Mouse (Mus musculus) CH12.LX (cell line): Measurements from ENCODE around the gene Atrnl1. TPM values are rescaled to one million over a fixed set of nuclear protein-coding genes. Genes with fewer than 3 reads are reported as not detected.

Experiments
- DNase-seq: peaks from one replicate; pipeline ENCODE4 v3.0.0-alpha.2; 2013; ENCODE audit errors: extremely low read depth
- H3K27ac ChIP-seq: 2 replicates; pipeline ENCODE4 v1.5.1; 2012; ENCODE audit warnings: low read depth, mild to moderate bottlenecking, control low read depth, moderate library complexity; ENCODE audit not compliant: insufficient read depth
- H3K27me3 ChIP-seq: replicated peaks from 2 replicates; pipeline ENCODE3; 2012; ENCODE audit warnings: inconsistent platforms
- H3K36me3 ChIP-seq, 2 experiments: replicated peaks in 1 of 2; 2 replicates each; pipeline versions ENCODE3 to v1.6.1; 2012; ENCODE audit warnings: inconsistent platforms in 1 of 2, low read length in 1 of 2, mild to moderate bottlenecking in 1 of 2, mixed read lengths in 1 of 2, moderate library complexity in 1 of 2; ENCODE audit not compliant: control insufficient read depth in 1 of 2, insufficient read depth in 1 of 2
- H3K4me1 ChIP-seq, 2 experiments: 2 replicates each; pipeline ENCODE4 v1.6.1; 2012; ENCODE audit warnings: inconsistent platforms in 1 of 2, moderate library complexity in 1 of 2; ENCODE audit not compliant: insufficient read depth in 2 of 2, control insufficient read depth in 1 of 2
- H3K4me2 ChIP-seq: 2 replicates; pipeline ENCODE4 v1.6.1; 2012; ENCODE audit warnings: low read depth, mild to moderate bottlenecking, control low read depth; ENCODE audit not compliant: poor library complexity, insufficient read depth, severe bottlenecking
- H3K4me3 ChIP-seq, 3 experiments: fragments of 150-350 bp in 1 of 3; sonication (generic) in 1 of 3; replicated peaks in 1 of 3; 2 replicates each; pipeline versions ENCODE3 to v1.5.1; 2011 to 2012; ENCODE audit warnings: low read depth in 2 of 3, low read length in 2 of 3, mild to moderate bottlenecking in 2 of 3, moderate library complexity in 2 of 3, control low read depth in 1 of 3, improper control_type of control experiment in 1 of 3, inconsistent platforms in 1 of 3, mixed read lengths in 1 of 3; ENCODE audit not compliant: poor library complexity in 1 of 3
- H3K79me2 ChIP-seq: replicated peaks from 2 replicates; pipeline ENCODE4 v1.6.1; 2012; ENCODE audit warnings: mild to moderate bottlenecking, moderate library complexity; ENCODE audit not compliant: control insufficient read depth, poor library complexity, insufficient read depth, severe bottlenecking; ENCODE audit errors: extremely low read depth
- H3K9ac ChIP-seq: 2 replicates; pipeline ENCODE4 v1.6.1; 2012; ENCODE audit warnings: low read depth, mild to moderate bottlenecking, control low read depth, moderate library complexity; ENCODE audit not compliant: insufficient read depth
- H3K9me3 ChIP-seq: replicated peaks from 2 replicates; pipeline ENCODE3; 2012; ENCODE audit warnings: low read length, inconsistent platforms, mixed read lengths
- CHD1 ChIP-seq: IDR thresholded peaks from 2 replicates; pipeline ENCODE4 v1.6.1; 2012; ENCODE audit warnings: low read depth, low read length, improper control_type of control experiment, inconsistent platforms
- CTCF ChIP-seq, 2 experiments: IDR thresholded peaks in 1 of 2; conservative IDR thresholded peaks in 1 of 2; 2 replicates each; pipeline ENCODE4 v1.5.1; 2011 to 2012; ENCODE audit warnings: low read depth in 2 of 2, low read length in 2 of 2, improper control_type of control experiment in 1 of 2, inconsistent platforms in 1 of 2, mild to moderate bottlenecking in 1 of 2, moderate library complexity in 1 of 2
- E2F4 ChIP-seq: IDR thresholded peaks from 2 replicates; pipeline ENCODE4 v1.6.1; 2011; ENCODE audit warnings: low read depth, low read length, improper control_type of control experiment; ENCODE audit not compliant: insufficient replicate concordance
- ETS1 ChIP-seq: conservative IDR thresholded peaks from 2 replicates; pipeline ENCODE4 v1.6.1; 2012; ENCODE audit warnings: low read depth, mild to moderate bottlenecking, inconsistent platforms, low read length, improper control_type of control experiment, moderate library complexity
- GABPA ChIP-seq: IDR thresholded peaks from 2 replicates; pipeline ENCODE4 v1.6.1; 2012; ENCODE audit warnings: low read depth, low read length, improper control_type of control experiment, inconsistent platforms; ENCODE audit not compliant: insufficient replicate concordance
- HCFC1 ChIP-seq: IDR thresholded peaks from 2 replicates; pipeline ENCODE4 v1.6.1; 2012; ENCODE audit warnings: low read depth, mild to moderate bottlenecking, inconsistent platforms, low read length, improper control_type of control experiment
- JUND ChIP-seq: conservative IDR thresholded peaks from 2 replicates; pipeline ENCODE4 v1.6.1; 2011; ENCODE audit warnings: low read depth, low read length, improper control_type of control experiment
- MAZ ChIP-seq: IDR thresholded peaks from 2 replicates; pipeline ENCODE4 v1.6.1; 2012; ENCODE audit warnings: low read depth, mild to moderate bottlenecking, inconsistent platforms, low read length, improper control_type of control experiment, moderate library complexity
- MXI1 ChIP-seq: IDR thresholded peaks from 2 replicates; pipeline ENCODE4 v1.6.1; 2011; ENCODE audit warnings: mild to moderate bottlenecking, low read depth, low read length, improper control_type of control experiment
- MYC ChIP-seq: IDR thresholded peaks from 2 replicates; pipeline ENCODE4 v1.6.1; 2011; ENCODE audit warnings: low read depth, mild to moderate bottlenecking, improper control_type of control experiment, low read length
- NELFE ChIP-seq: IDR thresholded peaks from 2 replicates; pipeline ENCODE4 v1.6.1; 2011; ENCODE audit warnings: low read depth, low read length, improper control_type of control experiment
- NRF1 ChIP-seq: IDR thresholded peaks from 2 replicates; pipeline ENCODE4 v1.6.1; 2014; ENCODE audit warnings: low read depth, mild to moderate bottlenecking, inconsistent platforms, low read length, improper control_type of control experiment, moderate library complexity
- PAX5 ChIP-seq: IDR thresholded peaks from 2 replicates; pipeline ENCODE4 v1.6.1; 2012; ENCODE audit warnings: low read length, inconsistent platforms, mixed read lengths
- POLR2A ChIP-seq: IDR thresholded peaks from 2 replicates; pipeline ENCODE4 v1.6.1; 2011; ENCODE audit warnings: low read depth, mild to moderate bottlenecking, improper control_type of control experiment, low read length
- RAD21 ChIP-seq: IDR thresholded peaks from 2 replicates; pipeline ENCODE4 v1.6.1; 2011; ENCODE audit warnings: low read depth, mild to moderate bottlenecking, low read length, improper control_type of control experiment, moderate library complexity
- RCOR1 ChIP-seq: conservative IDR thresholded peaks from 2 replicates; pipeline ENCODE4 v1.6.1; 2012; ENCODE audit warnings: low read depth, mild to moderate bottlenecking, inconsistent platforms, low read length, improper control_type of control experiment
- SMC3 ChIP-seq: IDR thresholded peaks from 2 replicates; pipeline ENCODE4 v1.6.1; 2011; ENCODE audit warnings: low read depth, low read length, improper control_type of control experiment
- TBP ChIP-seq: conservative IDR thresholded peaks from 2 replicates; pipeline ENCODE4 v1.6.1; 2011; ENCODE audit warnings: low read depth, low read length, improper control_type of control experiment
- TCF12 ChIP-seq: IDR thresholded peaks from 2 replicates; pipeline ENCODE4 v1.6.1; 2014; ENCODE audit warnings: low read depth, mild to moderate bottlenecking, inconsistent platforms, low read length, improper control_type of control experiment
- USF2 ChIP-seq: conservative IDR thresholded peaks from 2 replicates; pipeline ENCODE4 v1.6.1; 2011; ENCODE audit warnings: low read depth, low read length, improper control_type of control experiment
- ZKSCAN1 ChIP-seq: IDR thresholded peaks from 2 replicates; pipeline ENCODE4 v1.6.1; 2012; ENCODE audit warnings: low read depth, inconsistent platforms, low read length, improper control_type of control experiment, borderline replicate concordance
- dilution Hi-C: fragments of 300-500 bp; cut with MboI; formaldehyde crosslinking; loops from 2 replicates; pipeline ENCODE4 v1.14.3; 2020; ENCODE audit warnings: low sequenced_read_pairs; ENCODE audit not compliant: extremely low pct_unique_long_range_greater_than_20kb, extremely low pct_ligation_motif_present
- in situ Hi-C: fragments of 300-500 bp; cut with MboI; formaldehyde crosslinking; loops from 3 replicates; pipeline ENCODE4 v1.14.3; 2019; ENCODE audit warnings: low sequenced_read_pairs, low pct_ligation_motif_present, low pct_unique_long_range_greater_than_20kb, mixed read lengths
- polyA plus RNA-seq: library from polyadenylated mRNA; unstranded; fragments of >175 nt; gene quantifications from 2 replicates; pipeline ENCODE4 v1.2.1, GENCODE M21; 2012; ENCODE audit warnings: low read depth; ENCODE audit not compliant: insufficient read length
- total RNA-seq, 2 experiments: library from RNA; depleted of rRNA; stranded (reverse); fragments of 300-350 nt in 1 of 2; fragments of >200 nt in 1 of 2; gene quantifications; 2 replicates each; pipeline ENCODE4 v1.2.3; 2012 to 2014

The Atrnl1 gene
- total and polyA plus RNA-seq, 3 experiments = 1.9 TPM

DNA sequence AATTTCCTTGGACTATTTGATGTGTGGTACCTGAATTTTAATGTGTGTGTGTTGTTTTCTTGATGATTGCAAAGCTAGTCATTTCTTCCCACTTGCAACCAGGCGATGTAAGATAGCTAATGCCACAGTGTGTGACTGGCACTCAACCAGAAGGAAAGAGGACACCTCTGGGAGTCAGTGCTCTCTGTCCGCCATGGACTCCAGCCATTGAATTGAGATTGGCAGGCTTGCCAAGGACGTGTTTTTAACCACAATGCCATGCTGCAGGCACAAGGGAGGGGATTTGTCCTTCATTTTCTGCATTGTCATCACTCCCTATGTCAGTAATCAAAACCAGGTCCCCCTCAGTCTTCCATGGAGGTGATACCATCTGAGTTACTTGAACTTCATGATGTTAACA lies 126.6 kb downstream of the Atrnl1 start:
- dilution Hi-C loops (no loop called here), in situ Hi-C loops (no loop called here)
- H3K4me1 ChIP-seq = no peaks in the 10 kb centered on the region
- H3K9me3 ChIP-seq = no peaks in the 10 kb centered on the region
- H3K4me2 ChIP-seq = no peak overlapping the region
- no peak overlapping the region for H3K27ac ChIP-seq
- no peak overlapping the region for H3K4me3 ChIP-seq
- TF ChIP-seq TCF12 (no peak), PAX5 (no peak), ETS1 (no peak)
- H3K9ac ChIP-seq = no peak overlapping the region
- DNase-seq = no peak
- H3K79me2 ChIP-seq = no peaks in the 10 kb centered on the region
- H3K36me3 ChIP-seq = peaks cover 0 to 2% of the 10 kb centered on the region in 2 experiments
- no peaks in the 10 kb centered on the region for H3K27me3 ChIP-seq

DNA sequence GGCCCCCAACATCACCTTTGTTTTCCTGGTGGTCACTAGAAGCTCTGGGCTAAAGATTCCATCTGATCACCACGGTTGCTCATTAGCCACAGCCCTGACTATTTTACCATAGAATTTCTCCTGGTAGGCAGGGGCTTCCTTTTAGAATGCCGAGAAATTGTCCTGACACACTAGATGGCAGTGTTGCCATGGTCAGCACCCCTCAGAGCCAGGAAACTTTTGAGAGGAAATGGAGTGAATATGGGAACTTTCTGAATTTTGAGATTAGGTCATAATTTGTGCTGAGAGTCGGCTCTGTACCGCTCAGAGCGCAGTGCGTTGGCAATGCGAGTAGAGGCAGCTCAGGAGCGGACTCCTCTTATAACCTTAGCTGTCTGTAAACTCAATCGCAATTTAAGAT lies 134.7 kb downstream of the Atrnl1 start:
- H3K27me3 ChIP-seq = no peaks in the 10 kb centered on the region
- peak overlapping the region; percentile 67 for H3K4me2 ChIP-seq
- H3K4me1 ChIP-seq = no peaks in the 10 kb centered on the region
- dilution Hi-C loops (no loop called here), in situ Hi-C loops (no loop called here)
- peaks cover 0 to 3% of the 10 kb centered on the region in 2 experiments for H3K36me3 ChIP-seq
- no peak overlapping the region for H3K27ac ChIP-seq
- TF ChIP-seq USF2 (no peak), CTCF (conservative IDR thresholded peaks at IDR 0.05 in 1 of 2, IDR thresholded peaks at IDR 0.05 in 1 of 2; ENCODE audit: low read depth in 2 of 2, low read length in 2 of 2) (peak in 1 of 2 experiments; percentile 74; a peak in 2 of 4 replicates), SMC3 (peak; percentile 60), RAD21 (peak; percentile 81)
- peak; percentile 37 for DNase-seq
- H3K9ac ChIP-seq = no peak overlapping the region
- H3K79me2 ChIP-seq = no peaks in the 10 kb centered on the region
- no peak overlapping the region for H3K4me3 ChIP-seq
- no peaks in the 10 kb centered on the region for H3K9me3 ChIP-seq

DNA sequence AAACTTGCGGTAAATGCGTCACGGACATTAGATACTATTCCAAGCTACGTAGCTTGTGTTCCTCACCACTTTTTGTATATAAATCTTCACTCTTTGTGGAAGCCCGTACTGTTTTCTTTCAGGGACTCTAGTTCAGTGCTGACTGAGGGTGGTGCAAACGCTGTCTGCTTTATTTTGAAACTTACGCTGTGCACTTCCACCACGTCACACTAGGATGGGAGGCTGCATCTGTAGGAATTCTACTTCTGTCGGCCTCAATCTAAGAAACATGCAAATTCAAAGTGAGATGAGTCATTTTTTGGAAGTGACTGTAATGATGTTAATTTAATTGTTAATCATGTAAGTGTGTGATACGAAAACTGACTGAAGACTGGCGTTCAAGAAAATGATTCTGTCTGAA lies 135.7 kb downstream of the Atrnl1 start:
- Histone ChIP-seq H3K27me3 (no peaks in the 10 kb centered on the region), H3K27ac (no peak overlapping the region), H3K79me2 (no peaks in the 10 kb centered on the region), H3K9me3 (no peaks in the 10 kb centered on the region), H3K4me3 (no peak overlapping the region), H3K4me1 (no peaks in the 10 kb centered on the region), H3K36me3 (peaks cover 0 to 3% of the 10 kb centered on the region in 2 experiments), H3K4me2 (no peak overlapping the region), H3K9ac (no peak overlapping the region)
- in situ Hi-C loops (no loop called here), dilution Hi-C loops (no loop called here)
- no peak for DNase-seq
- TF ChIP-seq ZKSCAN1 (no peak), E2F4 (no peak), MAZ (no peak), SMC3 (no peak), HCFC1 (no peak), CHD1 (no peak), ETS1 (no peak), USF2 (no peak), JUND (no peak), GABPA (no peak), POLR2A (no peak), MYC (no peak), RCOR1 (no peak), TBP (no peak), NRF1 (no peak), NELFE (no peak), MXI1 (no peak), TCF12 (no peak)
